8 mouse cellular contexts compared by ENCODE assay signal in the genomic region with DNA sequence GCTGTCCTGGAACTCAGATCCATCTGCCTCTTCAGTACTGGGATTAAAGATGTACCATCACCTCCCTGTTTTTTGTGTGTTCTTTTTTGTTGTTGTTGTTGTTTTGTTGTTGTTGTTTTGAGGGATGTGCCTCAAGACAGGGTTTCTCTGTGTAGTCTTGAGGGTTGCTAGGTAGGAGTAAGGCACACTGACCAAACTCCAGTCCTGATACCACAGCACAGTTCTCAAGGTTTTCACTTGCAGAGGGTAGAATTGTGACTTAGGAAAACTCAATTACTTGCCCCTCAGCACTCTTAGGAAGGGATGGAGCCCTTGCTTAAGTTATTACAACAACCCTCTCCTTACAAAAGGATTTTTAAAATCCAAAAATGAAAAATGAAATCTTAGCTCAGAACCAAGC. TPM values are rescaled to one million over a fixed set of nuclear protein-coding genes. Genes with fewer than 3 reads are reported as not detected.
A peak's percentile ranks its signal among the peaks of the same experiment; 100 is the strongest.
DNase-seq lines count a peak whose midpoint lies in the region; ATAC-seq and TF ChIP-seq lines count a peak whose summit lies in the region.

No protein-coding gene starts in this region.

- peak overlapping the region; percentile 87 for H3K4me2 ChIP-seq in liver, embryonic 14.5 days (ENCODE audit: low read depth)

- no peak for TF ChIP-seq EP300 in liver, embryonic 14.5 days (IDR thresholded peaks at IDR 0.05; ENCODE audit: low read depth)

- H3K9me3 ChIP-seq in liver, embryonic 14.5 days (ENCODE audit: control insufficient read depth, low read length): no peaks in the 10 kb centered on the region

- TF ChIP-seq CTCF in gastrocnemius, adult 2 months (IDR thresholded peaks at IDR 0.05): no peak
- TF ChIP-seq CTCF in liver, embryonic 14.5 days (IDR thresholded peaks at IDR 0.05; ENCODE audit: low read depth): no peak

- peaks cover 7 to 9% of the 10 kb centered on the region in 2 experiments for H3K4me1 ChIP-seq in liver, embryonic 14.5 days (replicated peaks; ENCODE audit: control insufficient read depth in 2 of 2, insufficient read depth in 2 of 2, low read length in 1 of 2)

- DNase-seq in gastrocnemius, adult 2 months: no peak
- no peak for DNase-seq in gastrocnemius, postnatal 25 days
- DNase-seq in retina, embryonic 14.5 days (ENCODE audit: low spot score): peak; percentile 7
- no peak for DNase-seq in retina, postnatal 1 day
- no peak for DNase-seq in liver, embryonic 14.5 days (ENCODE audit: low read depth in 3 of 3, low spot score in 3 of 3)
- DNase-seq in adrenal gland, adult (ENCODE audit: inconsistent age in 2 of 2, low spot score in 1 of 2): no peak
- DNase-seq in layer of hippocampus, adult 8-10 months (ENCODE audit: low spot score in 2 of 2): no peak
- DNase-seq in kidney, adult 8-10 months: no peak

- intact Hi-C loops in gastrocnemius, adult 2 months (cut with DNase I): no loop called here

- H3K9ac ChIP-seq in liver, embryonic 14.5 days (replicated peaks): 0 out of 2 replicates have a peak overlapping the region, but pooled peaks have one; percentile 73

- peaks cover 2% of the 10 kb centered on the region for H3K36me3 ChIP-seq in liver, embryonic 14.5 days (replicated peaks; ENCODE audit: control insufficient read depth, insufficient read depth, low read depth)

- peak overlapping the region; percentile 85 for H3K27ac ChIP-seq in gastrocnemius, adult 2 months
- H3K27ac ChIP-seq in liver, embryonic 14.5 days: no peak overlapping the region

- no peak for ATAC-seq in liver, embryonic 14.5 days (ENCODE audit: insufficient read depth)

- H3K27me3 ChIP-seq in liver, embryonic 14.5 days (ENCODE audit: control insufficient read depth, insufficient read depth, low read length): no peaks in the 10 kb centered on the region

- peak overlapping the region; percentile 72 for H3K4me3 ChIP-seq in gastrocnemius, adult 2 months
- H3K4me3 ChIP-seq in liver, embryonic 14.5 days (ENCODE audit: insufficient read depth in 1 of 2, low read depth in 2 of 2, low read length in 2 of 2): peak overlapping the region in 1 of 2 experiments; percentile 66; a peak in 2 of 4 replicates

RNA-seq across cellular contexts. Expression of gene Cntrl, which starts 22.2 kb away (rescaled TPM):
- total RNA-seq in gastrocnemius, adult 2 months (2021): 1 to 10 TPM; 8.0 to 8.4 TPM
- 1 to 10 TPM; 5.4 to 7.5 TPM for total RNA-seq in gastrocnemius, postnatal 25 days (2021)
- 7.6 and 12.0 TPM in 2 replicates for polyA plus RNA-seq in liver, embryonic 14.5 days (2012; rRNA removed)
- polyA plus RNA-seq in liver, embryonic 14.5 days (2014; fragmentation: Nextera tagmentation; extraction: Ambion mirVana): 8.0 and 9.8 TPM in 2 replicates
- total RNA-seq in layer of hippocampus, adult 8-10 months (2022): 10 to 100 TPM; 12.5 to 15.6 (median 14.0) TPM

RNA-seq across cellular contexts. Expression of gene AI182371, which starts 30.1 kb away (rescaled TPM):
- not detected for total RNA-seq in gastrocnemius, adult 2 months (2021)
- total RNA-seq in gastrocnemius, postnatal 25 days (2021): not detected
- polyA plus RNA-seq in liver, embryonic 14.5 days (2012; rRNA removed): 10.5 and 16.5 TPM in 2 replicates
- polyA plus RNA-seq in liver, embryonic 14.5 days (2014; fragmentation: Nextera tagmentation; extraction: Ambion mirVana): 7.5 and 8.6 TPM in 2 replicates
- under 1 TPM in 3 of 4 experiments, not detected in 1; 0.33 to 0.64 (median 0.58) TPM for total RNA-seq in layer of hippocampus, adult 8-10 months (2022)
